Mouse (Mus musculus) retina, adult 2 months (tissue): Measurements from ENCODE around the gene Aff3.
A peak's percentile ranks its signal among the peaks of the same experiment; 100 is the strongest.

Experiments used
- DNase-seq: peaks from one replicate; pipeline ENCODE4 v3.0.0-alpha.2; 2012; ENCODE audit warnings: low read depth, low spot score

Gene Aff3

DNA sequence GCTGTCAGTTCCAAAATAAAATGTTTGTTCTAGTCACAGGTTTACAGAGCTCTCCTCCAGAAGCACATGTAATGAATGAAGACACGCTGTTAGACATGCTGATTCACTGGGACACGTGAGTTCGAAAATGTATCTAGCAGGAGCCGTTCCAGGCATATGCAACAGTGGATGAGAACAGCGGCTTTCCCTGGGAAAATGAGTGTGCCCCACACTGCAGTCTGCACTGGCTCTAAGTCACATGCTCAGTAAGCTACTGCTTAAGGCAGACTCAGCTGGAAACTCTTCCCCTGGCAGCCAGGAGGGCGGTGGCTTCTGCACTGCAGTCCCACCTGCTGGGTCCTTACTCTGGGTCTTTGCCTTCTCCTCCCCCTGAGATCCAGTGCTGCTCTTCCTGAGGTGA lies 271.2 kb downstream of the Aff3 start:
- DNase-seq = no peak

DNA sequence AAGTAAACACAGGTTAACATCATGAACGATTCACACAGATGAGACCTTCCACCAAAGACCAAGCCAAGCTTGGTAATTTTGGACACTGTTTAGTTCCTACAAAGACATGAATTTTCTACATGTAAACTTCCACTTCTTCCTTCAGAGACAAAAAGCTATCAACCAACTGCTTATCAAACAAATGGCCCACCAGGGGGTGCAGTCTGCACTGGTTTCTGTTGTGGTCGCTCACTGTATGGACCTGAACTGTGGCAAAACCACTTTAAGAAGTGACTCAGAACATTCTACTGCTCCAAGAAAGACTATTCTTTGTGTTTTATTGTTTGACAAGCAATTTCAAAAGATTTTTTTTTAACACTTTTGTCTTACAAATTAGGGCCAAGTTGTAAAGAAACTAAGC lies 271.8 kb downstream of the Aff3 start:
- DNase-seq = peak; percentile 29

DNA sequence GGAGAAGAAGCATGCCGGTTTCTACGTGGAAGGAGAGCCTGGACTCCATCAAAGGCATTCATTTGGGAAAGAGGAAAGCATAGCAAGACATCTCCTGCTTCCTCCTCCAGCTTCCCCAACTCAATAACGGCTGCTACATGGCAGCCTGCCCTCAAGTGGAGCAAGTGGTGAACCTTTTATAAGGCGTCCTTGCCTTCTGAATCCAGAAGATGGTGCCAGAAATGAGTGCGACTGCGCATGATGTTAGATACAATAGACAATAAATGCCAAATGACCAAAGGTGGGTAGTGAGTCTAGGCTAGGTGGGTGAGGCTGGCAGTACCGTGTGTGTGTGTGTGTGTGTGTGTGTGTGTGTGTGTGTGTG lies 273.9 kb downstream of the Aff3 start:
- no peak for DNase-seq

DNA sequence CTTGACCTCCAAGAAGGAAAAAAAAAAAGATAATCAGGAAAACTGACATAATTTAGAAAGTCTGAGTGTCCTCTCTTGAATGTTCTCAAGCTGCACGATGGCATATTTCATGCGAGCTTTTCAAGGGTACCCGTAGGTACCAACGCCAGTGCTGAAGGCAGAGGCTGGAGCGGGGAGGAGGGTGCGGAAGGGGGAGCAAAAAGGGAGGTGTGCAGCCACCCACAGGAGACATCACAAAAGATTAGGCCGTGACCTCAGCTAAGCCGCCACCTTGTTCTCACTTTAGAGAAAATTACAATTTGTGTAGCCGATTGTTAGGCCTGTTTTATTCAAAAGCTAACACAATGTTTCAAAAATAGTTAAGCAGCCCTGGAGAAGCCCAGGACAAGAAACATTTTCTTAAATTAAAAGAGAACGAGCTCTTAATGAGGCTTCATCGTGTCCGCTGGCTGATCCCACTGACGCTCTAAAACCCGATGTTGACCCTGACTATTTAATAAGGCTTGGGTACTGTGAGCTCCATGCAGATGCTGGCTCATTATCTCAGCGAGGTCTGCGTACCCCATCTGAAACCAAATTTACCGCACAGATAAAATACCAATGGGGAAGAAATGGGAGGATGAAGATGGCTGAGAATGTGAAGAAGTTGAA lies 274.4 kb downstream of the Aff3 start:
- DNase-seq = no peak

DNA sequence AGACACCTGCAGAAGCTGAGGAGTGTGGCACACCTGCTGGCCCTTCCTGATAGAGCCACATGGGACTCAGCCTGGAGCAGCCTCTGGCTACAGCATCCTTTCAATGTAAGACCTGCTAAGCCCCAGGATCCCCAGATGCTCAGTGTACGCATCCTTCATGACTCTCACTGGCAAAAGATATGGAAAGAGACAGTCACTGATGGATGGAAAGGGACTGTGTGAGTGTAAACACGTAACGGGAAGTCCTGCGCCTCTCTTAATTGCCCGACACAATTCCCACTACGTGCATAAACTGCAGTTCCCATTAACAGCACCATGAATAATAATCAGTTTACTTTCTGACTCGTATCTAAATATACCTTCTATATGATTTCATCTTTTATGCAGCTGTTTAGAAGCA lies 275.2 kb downstream of the Aff3 start:
- DNase-seq = no peak

DNA sequence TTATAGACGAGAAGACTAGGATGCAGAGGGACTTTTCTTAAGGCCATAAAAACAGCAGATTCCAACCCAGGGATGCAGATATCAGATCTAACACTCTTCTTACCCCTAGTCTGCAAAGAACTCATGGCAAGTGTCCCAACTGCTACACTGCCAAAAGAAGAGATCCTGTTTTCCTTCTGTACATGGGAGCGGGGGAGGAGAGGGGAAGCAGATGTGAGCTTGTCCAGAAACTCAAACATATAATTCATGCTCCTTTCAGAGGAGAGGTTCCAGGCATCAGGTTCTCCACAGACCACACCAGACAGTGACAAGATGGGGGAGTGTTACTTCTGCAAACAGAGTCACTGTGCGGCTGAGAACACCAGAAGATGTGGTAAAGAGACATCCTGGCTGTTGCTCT lies 276.3 kb downstream of the Aff3 start:
- DNase-seq = no peak

DNA sequence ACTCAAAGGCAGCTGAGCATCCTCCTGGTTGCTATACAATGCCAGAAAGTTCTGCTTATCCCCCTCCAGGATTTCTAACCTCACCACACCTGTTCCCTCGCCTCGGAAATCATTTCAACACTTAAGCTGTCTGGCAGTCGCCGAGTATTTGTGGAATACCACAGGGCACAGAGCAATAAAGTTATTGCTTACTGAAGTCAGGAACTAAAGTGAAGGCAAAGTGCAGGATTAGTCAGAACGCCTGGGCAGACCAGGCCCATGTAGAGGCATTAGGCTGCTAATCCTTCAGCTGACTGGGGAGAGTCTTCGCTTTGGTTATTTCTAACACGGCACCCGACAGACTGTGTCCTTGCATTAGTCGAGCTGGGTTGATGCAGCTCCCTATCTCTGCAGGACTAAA lies 277.3 kb downstream of the Aff3 start:
- DNase-seq = no peak

DNA sequence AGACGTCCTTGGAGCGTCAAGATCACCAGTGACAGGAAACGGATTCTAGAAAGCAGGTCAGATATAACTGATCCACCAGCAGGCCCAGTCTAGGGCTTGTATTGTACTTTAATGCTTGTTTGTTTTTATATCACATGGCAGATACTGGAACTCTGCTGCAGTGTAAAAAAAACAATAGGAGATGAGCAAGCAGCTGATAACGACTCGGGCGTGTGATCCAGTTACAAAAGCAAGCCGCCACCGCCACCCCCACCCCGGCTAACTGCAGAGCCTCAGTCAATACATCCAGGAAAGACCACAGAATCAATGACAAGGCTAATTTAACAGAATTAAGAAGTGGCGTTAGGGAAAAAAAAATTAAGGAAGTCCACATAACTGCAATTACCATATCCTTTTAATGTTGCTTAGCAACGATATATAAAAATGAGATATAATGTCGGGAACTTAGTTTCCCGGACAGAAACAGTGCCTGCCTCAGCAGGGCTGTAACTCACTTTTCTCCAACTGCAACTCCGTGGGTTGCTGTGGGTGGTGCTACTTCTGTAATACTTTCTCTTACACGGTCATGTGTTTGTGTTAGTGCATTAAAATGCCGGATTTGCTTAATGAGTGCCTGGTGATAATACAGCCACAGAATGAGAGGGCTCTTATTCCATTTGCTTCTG lies 280.2 kb downstream of the Aff3 start:
- DNase-seq = no peak

DNA sequence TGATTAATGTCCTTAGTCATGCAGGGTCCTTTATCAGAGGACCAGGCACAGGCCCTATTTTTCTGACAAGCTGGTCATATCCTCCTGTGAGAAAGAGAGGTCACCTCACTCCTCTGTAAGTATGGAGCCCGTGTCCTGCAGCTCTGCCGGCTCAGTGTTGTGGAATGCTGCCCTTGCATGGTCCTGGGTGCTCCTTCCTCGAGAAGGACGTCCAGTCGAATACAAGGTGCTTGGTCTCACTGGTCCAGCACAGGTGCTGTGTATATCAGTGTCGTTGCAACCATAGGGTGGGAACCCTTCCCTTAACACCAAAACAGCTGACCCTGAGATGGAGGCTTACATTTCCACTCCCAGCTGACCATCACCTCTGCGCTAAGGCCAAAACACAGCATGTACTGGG lies 280.7 kb downstream of the Aff3 start:
- DNase-seq = no peak

DNA sequence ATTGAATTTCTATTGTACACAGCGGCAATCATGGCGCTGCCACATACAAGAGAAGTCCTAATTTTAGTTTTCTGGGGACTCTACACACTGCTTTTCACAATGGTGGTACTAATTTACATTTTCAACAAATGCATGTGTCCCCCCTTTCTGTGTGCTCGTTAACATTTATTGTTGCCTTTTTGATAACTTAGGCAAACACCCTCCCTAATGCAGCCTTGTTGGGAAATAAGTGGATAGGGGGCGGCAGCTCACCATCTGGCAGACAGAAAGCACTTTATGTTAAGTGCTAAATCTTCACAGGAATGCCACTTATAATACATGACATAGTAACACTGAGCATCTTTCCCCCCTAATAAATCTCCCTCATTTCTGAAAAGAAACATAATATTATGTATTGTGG lies 282.1 kb downstream of the Aff3 start:
- DNase-seq = no peak

DNA sequence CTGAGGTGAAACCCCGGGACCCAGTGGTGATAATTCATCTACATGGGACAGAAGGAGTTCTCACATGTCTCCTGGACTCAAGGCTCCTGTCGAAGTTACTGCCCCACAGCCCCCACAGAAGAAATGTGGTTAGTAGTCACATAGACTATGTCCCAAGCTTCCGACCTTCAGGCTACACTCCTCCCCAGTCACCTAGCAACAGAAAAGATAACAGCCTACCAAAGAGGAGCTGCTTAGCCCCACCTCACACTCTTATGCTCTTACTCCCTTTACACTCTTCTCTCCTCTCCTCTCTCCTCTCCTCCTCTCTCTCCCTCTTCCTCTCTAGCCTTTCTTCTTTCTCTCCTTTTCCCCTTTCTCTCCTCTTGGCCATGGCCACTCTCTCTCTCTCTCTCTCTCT lies 286.8 kb downstream of the Aff3 start:
- no peak for DNase-seq

DNA sequence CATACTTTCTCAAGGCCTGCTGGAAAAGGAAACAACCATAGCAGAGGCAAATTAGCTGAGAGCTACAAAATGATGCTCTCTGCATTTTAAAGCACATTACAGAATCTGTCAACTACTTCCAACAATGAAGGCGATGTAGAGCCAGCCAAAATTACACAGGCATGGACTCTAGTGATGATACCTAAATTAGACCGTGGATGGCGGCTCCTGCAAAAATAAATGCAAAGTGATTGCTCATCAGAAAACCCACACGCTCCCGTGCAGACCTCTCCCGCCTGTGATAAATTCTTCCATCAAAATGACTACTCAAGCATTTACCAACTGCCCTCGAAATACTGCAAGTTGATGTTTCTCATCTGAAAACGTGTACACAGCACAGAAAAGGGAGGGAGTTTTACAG lies 295.6 kb downstream of the Aff3 start:
- DNase-seq = no peak

DNA sequence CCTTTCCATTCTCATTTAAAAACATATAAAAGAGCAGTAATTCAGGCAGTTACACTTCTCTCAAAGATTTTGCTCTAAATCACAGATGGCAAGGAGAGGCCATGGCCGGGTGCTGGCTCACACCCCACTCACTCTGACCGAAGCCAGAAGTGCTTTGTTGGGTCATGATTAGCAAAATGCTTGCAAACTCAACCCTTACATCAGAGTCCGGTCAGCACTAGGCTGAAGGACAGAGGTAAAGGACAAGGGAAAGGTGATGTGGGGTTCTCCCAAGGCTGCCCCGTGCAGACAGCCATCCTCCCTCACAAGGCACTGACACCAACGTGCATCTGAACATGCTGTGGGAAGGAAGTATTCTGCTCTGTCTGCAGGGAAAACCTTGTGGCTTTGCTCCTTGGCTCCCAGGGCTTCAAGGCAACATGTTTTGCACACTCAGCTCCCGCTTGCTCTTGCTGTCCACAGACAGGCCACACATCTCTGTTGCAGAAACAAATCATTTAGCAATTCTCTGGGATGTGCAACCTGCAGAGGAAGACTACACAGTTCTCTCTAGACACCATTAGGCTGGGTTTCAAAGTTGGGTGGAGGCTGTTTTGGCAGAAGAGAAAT lies 296.6 kb downstream of the Aff3 start:
- DNase-seq = no peak

DNA sequence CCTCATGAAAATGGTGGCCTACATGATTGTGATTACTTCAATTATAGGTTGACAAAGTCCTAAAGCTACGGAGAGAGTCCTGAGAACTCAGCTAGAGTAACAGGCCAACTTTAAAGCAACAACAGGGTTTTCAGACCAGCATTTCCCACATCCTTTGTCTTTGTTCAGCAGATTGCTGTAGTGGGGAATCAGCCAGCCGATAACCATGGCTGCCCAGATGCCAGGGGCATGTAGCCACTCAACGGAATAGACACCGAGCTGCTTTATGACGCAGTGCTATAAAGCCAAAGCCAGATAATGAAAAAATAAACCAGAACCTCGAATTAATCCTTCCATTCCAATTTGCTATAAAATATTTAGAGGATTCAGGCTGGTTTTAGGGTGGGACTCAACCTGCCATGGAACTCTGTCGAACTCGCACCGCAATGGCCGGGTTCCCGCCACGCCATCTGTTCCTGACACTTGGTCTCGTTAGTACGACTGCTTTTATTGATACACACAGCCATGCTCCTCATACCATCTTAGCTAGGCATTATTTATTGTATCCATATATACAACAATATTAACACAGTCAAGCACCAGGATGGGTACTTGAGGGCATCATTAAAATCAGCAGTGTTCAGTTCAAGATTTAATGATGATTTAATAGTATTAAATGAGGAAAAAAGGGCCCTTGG lies 297.2 kb downstream of the Aff3 start:
- DNase-seq = no peak

DNA sequence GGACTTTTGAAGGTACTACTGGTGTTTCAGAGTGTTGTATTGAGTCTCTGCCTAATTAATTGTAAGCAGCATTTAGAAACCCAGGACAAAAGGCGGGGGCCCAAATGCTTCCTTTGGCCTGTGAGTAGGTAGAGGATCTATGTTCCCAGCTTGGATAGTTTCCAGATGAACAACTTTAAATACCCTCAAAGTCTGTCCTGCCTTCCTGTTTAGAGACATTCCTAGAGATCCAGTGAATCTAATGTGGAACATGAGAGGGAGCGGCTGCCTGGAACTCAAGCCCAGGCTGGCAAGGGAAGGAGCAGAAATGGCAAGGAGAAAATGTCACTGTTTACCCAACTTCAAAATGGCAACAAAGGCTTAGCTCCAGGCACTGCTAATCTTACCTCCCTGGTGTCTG lies 300.9 kb downstream of the Aff3 start:
- no peak for DNase-seq

DNA sequence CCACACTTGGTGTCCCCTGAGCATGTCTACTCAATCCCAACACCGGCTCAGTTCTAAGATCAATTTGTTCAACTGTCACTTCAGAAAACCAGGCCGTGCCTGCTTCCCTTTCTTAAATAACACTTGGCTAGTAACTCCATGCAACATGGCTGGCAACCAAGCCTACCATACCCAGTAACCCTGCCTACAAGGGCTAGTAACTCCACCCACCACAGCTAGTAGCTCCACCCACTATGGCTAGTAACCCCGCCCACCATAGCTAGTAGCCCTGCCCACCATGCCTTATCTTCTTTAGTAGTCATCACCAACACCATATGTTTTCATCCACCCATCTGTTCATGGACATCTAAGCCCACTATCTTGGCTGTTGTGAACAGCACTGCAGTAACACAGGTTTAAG lies 302.5 kb downstream of the Aff3 start:
- DNase-seq = no peak

DNA sequence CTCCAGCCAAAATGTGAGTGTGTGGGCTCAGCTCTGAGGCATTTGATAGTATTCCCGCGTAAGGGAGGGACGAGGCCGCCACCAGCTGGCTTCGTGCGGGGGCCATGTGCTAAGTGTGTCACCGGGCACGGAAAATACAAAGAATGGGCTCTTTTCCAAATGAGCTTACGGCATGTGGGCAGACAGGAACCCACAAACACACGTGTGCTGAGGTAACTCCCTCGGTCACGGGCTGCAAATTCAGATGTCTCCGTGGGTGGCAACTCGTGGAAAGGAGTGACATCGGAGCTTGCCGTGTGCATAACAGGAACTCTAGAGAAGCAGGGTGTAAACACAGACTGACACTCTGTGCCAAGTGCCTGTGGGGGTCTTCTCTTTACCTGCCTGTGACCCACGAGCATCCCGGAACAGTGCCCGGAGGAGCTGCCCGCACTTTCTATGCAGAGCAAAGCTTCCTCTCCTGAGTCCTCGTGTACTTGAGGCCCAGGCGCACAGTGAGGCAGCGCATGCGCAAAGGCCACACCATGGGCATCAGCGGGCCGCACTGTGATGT lies 305.9 kb downstream of the Aff3 start:
- DNase-seq = no peak

DNA sequence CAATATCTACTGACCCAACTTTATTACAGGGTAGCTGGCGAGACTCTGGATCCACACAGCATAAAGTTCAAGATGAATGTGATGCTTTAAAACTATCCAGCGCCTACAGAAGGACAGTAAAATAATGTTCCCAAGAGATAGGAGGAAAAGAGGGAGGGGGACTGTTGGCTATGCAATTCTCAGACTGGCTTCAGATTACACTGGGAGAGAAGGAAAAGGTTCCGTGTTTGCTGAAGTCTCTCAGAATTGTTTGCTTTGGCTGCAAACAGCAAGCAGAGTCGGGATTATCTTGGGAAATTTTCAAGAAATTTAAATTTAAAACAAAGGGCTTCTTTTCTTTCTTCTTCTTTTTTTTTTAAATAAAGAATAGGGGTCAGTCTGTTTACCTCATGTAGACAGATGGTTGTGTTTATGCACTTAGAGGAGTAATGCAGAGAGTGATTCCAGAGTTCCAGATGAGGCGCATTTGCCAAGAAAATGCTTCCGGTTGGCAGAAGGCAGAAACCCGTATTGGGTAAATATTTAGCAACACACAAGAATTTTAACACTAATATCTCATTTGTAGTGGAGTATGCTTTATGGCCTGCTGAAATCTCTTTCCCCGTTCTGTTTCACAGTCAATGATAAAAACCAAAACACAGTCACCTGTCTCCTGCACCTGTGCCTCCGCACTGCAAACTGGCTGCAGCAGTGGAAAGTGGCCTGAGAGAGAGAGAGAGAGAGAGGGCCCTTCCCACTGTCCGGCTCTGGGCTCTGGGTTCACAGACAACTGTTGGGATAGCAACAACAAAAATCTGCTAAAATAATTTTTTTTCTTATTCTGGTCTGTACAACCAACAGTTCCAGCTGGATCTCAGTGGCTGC lies 306.6 kb downstream of the Aff3 start:
- DNase-seq = no peak

DNA sequence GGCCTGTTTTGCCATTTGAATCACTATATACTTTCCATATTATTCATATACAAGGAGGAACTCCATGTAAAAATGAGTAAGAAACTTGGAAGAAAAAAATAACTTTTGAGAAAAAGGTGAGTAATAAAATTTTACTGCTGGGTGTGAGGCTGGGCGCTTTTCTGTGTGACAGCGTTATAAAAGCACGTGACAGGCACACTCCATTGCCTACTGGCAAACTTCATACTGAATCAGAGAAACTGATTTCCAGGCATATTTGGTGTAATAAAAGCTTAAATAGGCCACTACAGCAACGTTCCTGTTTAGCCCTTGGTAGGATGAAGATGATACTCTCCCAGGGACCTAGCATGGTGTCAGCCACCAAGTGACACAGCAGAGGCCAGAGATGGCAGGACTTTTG lies 310.2 kb downstream of the Aff3 start:
- no peak for DNase-seq

DNA sequence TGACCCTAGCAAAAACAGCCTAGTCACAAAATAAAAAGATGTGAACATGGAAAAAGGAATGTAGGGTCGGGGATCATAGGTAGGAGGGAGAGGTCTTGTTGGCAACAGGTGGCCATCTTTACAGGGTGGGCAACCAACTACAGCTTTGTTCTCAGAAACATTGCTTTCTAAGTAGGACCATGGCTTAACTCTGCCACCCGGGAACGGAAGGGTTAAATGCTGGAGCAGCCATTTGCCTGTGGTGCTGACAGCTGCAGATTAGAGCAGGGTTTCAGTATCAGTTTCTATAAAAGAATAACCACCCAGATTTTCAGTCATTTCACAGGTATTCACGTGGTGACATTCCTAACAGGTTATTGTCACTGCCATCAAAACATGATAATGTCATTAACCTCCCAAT lies 317.4 kb downstream of the Aff3 start:
- DNase-seq = no peak

DNA sequence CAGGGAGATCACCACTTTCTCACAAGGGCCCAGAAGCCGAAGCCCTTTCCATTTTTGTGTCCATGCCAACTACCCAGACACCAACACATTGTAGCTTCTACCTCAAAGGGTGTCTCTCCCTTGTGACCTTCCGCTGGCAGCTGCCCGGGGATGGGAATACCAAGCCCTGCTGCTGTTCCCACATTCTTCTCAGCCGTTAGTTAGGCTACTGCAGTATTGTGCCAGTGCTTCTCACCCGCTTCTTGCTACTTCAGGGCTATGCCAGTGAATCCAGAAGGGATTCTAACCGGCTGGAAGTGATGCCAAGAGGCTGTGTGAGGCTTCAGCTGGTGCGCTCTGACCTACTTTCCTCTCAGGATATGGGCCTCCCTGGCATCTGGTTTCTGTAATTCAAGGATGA lies 330.5 kb downstream of the Aff3 start:
- peak; percentile 13 for DNase-seq

DNA sequence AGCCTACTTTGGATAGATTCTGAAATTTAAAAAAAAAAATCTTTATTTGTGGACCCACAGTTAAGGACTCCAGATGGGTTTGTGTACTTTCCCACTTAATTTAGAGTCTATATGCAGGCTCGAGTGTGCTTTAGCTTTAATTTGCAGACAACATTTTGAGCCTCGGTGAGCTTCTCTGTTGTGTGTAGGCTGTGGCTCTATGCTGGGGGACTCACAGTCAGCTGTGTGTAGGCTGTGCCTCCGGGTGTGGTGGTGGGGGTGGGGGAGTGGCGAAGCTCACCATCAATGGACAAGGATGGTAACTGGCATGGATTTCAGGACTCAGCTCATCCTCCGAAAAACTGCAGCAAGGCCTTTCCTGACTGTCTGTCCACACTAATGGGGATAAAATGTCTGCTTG lies 331.8 kb downstream of the Aff3 start:
- DNase-seq = no peak
